Mouse (Mus musculus) CH12.LX (cell line): ENCODE measurements at regions not wholly inside any gene's neighbourhood (a gene's known extent, or its start where the extent isn't known, plus 50 kb on each side); places are given as distances from the start of the nearest gene placed in this dataset.

ENCODE experiments used
- CTCF ChIP-seq, 2 experiments: IDR thresholded peaks in 1 of 2; conservative IDR thresholded peaks in 1 of 2; 2 replicates each; pipeline ENCODE4 v1.5.1; 2011 to 2012; ENCODE audit warnings: low read depth in 2 of 2, low read length in 2 of 2, improper control_type of control experiment in 1 of 2, inconsistent platforms in 1 of 2, mild to moderate bottlenecking in 1 of 2, moderate library complexity in 1 of 2
- ZMIZ1 ChIP-seq: IDR thresholded peaks from 2 replicates; pipeline ENCODE4 v1.6.1; 2012; ENCODE audit warnings: low read depth, mild to moderate bottlenecking, inconsistent platforms, low read length, improper control_type of control experiment

GRCm38 (mm10) chr2:115307248-115307647 is 274.3 kb upstream of the BC052040 start:
- no peak for TF ChIP-seq CTCF (conservative IDR thresholded peaks at IDR 0.05 in 1 of 2, IDR thresholded peaks at IDR 0.05 in 1 of 2; ENCODE audit: low read depth in 2 of 2, low read length in 2 of 2)
- TF ChIP-seq ZMIZ1: no peak
